Mouse (Mus musculus) inflammation-experienced regulatory T-cells, adult 6 months (primary cell): ENCODE measurements around the gene Zfp868. TPM values are rescaled to one million over a fixed set of nuclear protein-coding genes. Genes with fewer than 3 reads are reported as not detected.
"Not testable (repeated sequence)": the region's sequence is repeated elsewhere in the genome, so short reads cannot be mapped to it uniquely, and the experiment has no call there.

ENCODE experiments used
- ATAC-seq: one replicate; pipeline ENCODE4 v1.8.0; 2017
- polyA plus RNA-seq, 3 experiments: library from polyadenylated mRNA; unstranded; fragments of 100-300 nt; shearing (Covaris generic); gene quantifications; one replicate each; pipeline ENCODE4 v1.2.1; 2017

Gene Zfp868
- polyA plus RNA-seq: 10 to 100 TPM; 32.3 to 43.1 (median 39.1) TPM

- peak; percentile 96 for ATAC-seq
These were observed at the start of gene Zfp868 for GRCm38 (mm10) chr8:69625095-69625789. TSS of gene Zfp868 (minus strand) at chr8:69625548.

DNA sequence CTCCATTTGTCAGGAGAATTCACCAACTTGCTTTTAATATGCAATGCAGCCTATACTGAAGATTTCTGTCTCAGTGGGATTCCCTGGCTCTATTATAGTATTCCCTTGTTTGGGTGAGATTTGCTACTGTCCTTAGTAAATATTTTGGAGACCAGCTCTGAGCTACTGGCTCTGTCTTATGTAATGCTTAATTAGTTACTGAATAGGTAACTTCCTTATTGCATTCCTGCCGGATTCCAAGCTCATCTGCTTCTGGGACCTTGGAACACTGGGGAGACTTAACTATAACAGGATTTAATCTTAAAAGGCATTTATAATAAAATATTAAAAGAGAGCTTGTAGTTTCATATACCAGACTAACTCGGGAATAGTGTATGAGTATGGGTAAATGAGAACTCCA lies 39.7 kb upstream of the Zfp868 start:
- not testable (repeated sequence) for ATAC-seq

DNA sequence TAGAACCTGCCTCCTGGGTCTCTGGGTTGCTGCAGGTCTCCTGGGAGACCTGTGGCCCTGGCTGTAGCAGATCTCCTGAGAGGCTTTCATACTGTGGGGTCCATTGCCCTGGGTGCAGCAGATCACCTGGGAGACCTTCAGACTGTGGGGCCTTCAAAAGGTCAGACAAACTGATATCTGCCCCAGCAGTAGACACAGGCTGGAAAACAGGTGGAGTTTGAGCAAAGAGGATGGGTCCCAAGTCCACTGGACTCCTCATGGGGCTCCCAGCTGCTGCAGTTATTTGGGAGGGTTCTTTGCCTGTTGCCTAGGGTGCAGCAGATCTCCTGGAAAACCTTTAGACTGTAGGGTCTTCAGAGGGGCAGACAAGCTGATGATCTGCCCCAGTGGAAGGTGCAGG lies 35.9 kb upstream of the Zfp868 start:
- no peak for ATAC-seq

DNA sequence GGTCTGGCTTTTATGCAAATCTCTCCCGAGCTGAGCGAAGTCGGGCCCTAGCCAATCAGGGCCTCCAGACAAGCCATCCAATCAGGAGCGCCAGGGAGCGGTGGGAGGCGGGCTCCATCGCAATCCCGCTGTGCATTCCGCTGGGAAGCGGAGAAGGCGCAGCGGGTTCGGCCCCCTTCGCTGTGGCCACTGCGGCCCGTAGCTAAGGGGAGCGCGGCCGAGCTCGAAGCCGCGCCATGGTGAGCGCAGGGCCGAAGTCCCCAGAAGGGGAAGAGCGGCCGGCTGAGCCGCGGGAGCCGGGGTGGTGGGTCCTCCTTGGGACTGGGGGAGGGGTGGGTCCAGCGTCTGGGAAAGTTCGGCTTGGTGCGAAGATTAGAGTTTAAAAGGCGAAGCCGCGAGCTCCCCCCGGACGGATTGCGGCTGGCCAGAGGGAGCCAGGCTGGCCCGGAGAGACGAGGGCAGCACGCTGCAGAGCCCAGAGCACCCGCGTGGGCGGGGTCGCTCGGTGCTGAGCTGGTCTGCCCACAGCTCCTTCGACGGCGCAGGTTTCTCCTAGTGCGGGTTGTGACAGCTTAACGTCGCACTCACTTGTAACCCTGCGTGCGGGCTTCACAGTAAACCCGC lies 29.1 kb upstream of the Zfp868 start, which contains the start of gene Zfp964:
TSS of gene Zfp964 (plus strand) at position 122 of the 624 bp plus-strand sequence.
- ATAC-seq: peak; percentile 99

DNA sequence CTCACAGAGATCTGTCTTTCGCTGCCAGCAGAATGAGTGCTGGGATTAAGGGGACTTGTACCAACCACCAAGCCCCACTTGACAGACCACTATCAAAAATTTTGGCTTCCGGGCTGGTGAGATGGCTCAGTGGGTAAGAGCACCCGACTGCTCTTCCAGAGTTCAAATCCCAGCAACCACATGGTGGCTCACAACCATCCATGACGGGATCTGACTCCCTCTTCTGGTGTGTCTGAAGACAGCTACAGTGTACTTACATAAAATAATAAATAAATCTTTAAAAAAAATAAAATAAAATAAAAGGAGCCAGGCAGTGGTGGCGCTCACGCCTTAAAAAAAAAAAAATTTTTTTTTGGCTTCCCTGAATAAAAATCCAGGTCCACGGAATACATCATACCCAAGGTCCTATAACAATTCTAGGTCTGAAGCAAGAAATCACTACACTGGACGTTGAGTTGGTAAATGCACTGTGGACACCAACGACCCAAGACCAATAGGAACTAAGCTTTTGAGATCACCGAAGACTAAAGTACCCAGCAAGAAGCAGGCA lies 28.5 kb upstream of the Zfp868 start:
- ATAC-seq: no peak

GRCm38 (mm10) chr8:69618078-69618477 lies 7.3 kb downstream of the Zfp868 start:
- ATAC-seq: no peak

- ATAC-seq: no peak
These were observed 10.7 kb downstream of the Zfp868 start for GRCm38 (mm10) chr8:69614687-69615086.

DNA sequence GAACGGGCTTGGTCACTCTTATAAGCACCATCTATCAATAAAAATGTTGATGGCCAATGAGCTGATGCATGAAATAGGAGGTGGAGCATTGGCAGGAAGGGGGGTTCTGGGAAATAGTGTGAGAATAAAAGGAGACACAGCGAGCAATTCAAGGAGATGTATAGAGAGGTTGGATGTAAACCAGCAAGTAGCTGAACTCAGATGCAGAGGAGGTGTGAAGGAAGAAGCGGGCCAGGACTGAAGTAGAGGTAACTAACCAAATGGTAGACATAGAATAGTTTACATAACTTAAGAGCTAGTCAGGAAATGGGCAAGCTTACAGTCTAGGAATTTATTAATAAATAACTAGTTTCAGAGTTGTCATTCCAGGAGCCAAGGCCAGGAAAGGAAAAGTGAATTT lies 27.8 kb downstream of the Zfp868 start:
- not testable (repeated sequence) for ATAC-seq

GRCm38 (mm10) chr8:69584611-69585202 lies 40.6 kb downstream of the Zfp868 start:
- no peak for ATAC-seq

GRCm38 (mm10) chr8:69584201-69584600 lies 41.1 kb downstream of the Zfp868 start:
- ATAC-seq: not testable (repeated sequence)

Other genes with a start within 250 kb of the Zfp868 start
- not detected for gene Gm9495, start 172.0 kb downstream of the Zfp868 start, polyA plus RNA-seq
- not detected for gene Gm7697, start 102.6 kb downstream of the Zfp868 start, polyA plus RNA-seq
- under 1 TPM; 0.23 to 0.52 (median 0.25) TPM for gene Zfp964, start 28.9 kb upstream of the Zfp868 start, polyA plus RNA-seq
- gene Zfp869, start 85.2 kb upstream of the Zfp868 start, polyA plus RNA-seq: 10 to 100 TPM; 36.0 to 57.8 (median 52.2) TPM
- 1 to 10 TPM; 3.8 to 8.4 (median 7.1) TPM for gene Zfp963, start 124.4 kb upstream of the Zfp868 start, polyA plus RNA-seq
- gene Gm20422, start 149.3 kb upstream of the Zfp868 start, polyA plus RNA-seq: 1 to 10 TPM in 2 of 3 experiments, under 1 TPM in 1; 0.96 to 2.6 (median 1.4) TPM
- gene Atp13a1, start 165.6 kb upstream of the Zfp868 start, polyA plus RNA-seq: 10 to 100 TPM; 19.0 to 20.5 (median 20.0) TPM
- gene Zfp866, start 165.6 kb upstream of the Zfp868 start, polyA plus RNA-seq: 10 to 100 TPM; 14.0 to 22.5 (median 16.0) TPM
- 100 to 1,000 TPM in 1 of 3 experiments, 10 to 100 TPM in 2; 53.2 to 105 (median 79.3) TPM for gene Gmip, start 183.1 kb upstream of the Zfp868 start, polyA plus RNA-seq
- under 1 TPM; 0.18 to 0.77 (median 0.51) TPM for gene Lpar2, start 196.9 kb upstream of the Zfp868 start, polyA plus RNA-seq
- gene Pbx4, start 206.9 kb upstream of the Zfp868 start, polyA plus RNA-seq: 10 to 100 TPM in 2 of 3 experiments, 1 to 10 TPM in 1; 7.5 to 20.8 (median 18.4) TPM